Mouse (Mus musculus) heart, adult 11 months (tissue): ENCODE measurements around the gene Resp18.

Experiments used
- DNase-seq: peaks from one replicate; pipeline ENCODE4 v3.0.0; 2022

The Resp18 gene

GRCm38 (mm10) chr1:75264091-75264880, 13.9 kb downstream of the Resp18 start, which contains the start of gene Ptprn:
Gene Ptprn (minus strand): TSS chr1:75264502.
- no peak for DNase-seq

- DNase-seq = no peak
Observed at GRCm38 (mm10) chr1:75262969-75263951, 15.0 kb downstream of the Resp18 start.

GRCm38 (mm10) chr1:75261278-75261677, 16.9 kb downstream of the Resp18 start:
- DNase-seq = no peak

GRCm38 (mm10) chr1:75255516-75256046, 22.6 kb downstream of the Resp18 start:
- peak; percentile 94 for DNase-seq

GRCm38 (mm10) chr1:75254625-75255013, 23.6 kb downstream of the Resp18 start:
- peak; percentile 90 for DNase-seq

- DNase-seq = peak; percentile 95
Observed at GRCm38 (mm10) chr1:75253849-75254624, 24.2 kb downstream of the Resp18 start.

- DNase-seq = no peak
Observed at GRCm38 (mm10) chr1:75253029-75253428, 25.2 kb downstream of the Resp18 start.

- peak; percentile 89 for DNase-seq
Observed at GRCm38 (mm10) chr1:75252308-75252707, 25.9 kb downstream of the Resp18 start.

- DNase-seq = peak; percentile 97
Observed at GRCm38 (mm10) chr1:75251112-75251970, 26.9 kb downstream of the Resp18 start.

- peak; percentile 82 for DNase-seq
Observed at GRCm38 (mm10) chr1:75250498-75250897, 27.7 kb downstream of the Resp18 start.

- peak; percentile 97 for DNase-seq
Observed at GRCm38 (mm10) chr1:75248041-75248772, 30.0 kb downstream of the Resp18 start.

- DNase-seq = peak; percentile 92
Observed at GRCm38 (mm10) chr1:75247071-75247930, 30.9 kb downstream of the Resp18 start.

GRCm38 (mm10) chr1:75244836-75245235, 33.4 kb downstream of the Resp18 start:
- peak; percentile 96 for DNase-seq

GRCm38 (mm10) chr1:75244175-75244826, 33.9 kb downstream of the Resp18 start:
- peak; percentile 91 for DNase-seq

- no peak for DNase-seq
Observed at GRCm38 (mm10) chr1:75243411-75243810, 34.8 kb downstream of the Resp18 start.

- DNase-seq = peak; percentile 96
Observed at GRCm38 (mm10) chr1:75239591-75239990, 38.6 kb downstream of the Resp18 start.

- DNase-seq = peak; percentile 99
Observed at GRCm38 (mm10) chr1:75236117-75237050, 41.8 kb downstream of the Resp18 start, which contains the start of gene Dnajb2. Gene Dnajb2 (plus strand): TSS chr1:75236406.

GRCm38 (mm10) chr1:75234606-75235005, 43.6 kb downstream of the Resp18 start:
- DNase-seq = peak; percentile 97
